Mouse (Mus musculus) skeletal muscle tissue, postnatal 0 days (tissue): Measurements from ENCODE around the gene Lgmn. TPM values are rescaled to one million over a fixed set of nuclear protein-coding genes. Genes with fewer than 3 reads are reported as not detected.

Source experiments
- polyA plus RNA-seq: library from polyadenylated mRNA; unstranded; fragments of >200 nt; fragmentation: Nextera tagmentation; extraction: Ambion mirVana; gene quantifications from 2 replicates; pipeline ENCODE4 v1.2.1, GENCODE M21; 2015

The Lgmn gene
- 135 and 171 TPM in 2 replicates for polyA plus RNA-seq

GRCm38 (mm10) chr12:102439632-102440023, at the start of gene Lgmn:
Lgmn (minus strand) TSS chr12:102439813.

GRCm38 (mm10) chr12:102468894-102469764, 29.5 kb upstream of the Lgmn start, which contains the start of gene Golga5:
Golga5 (plus strand) TSS chr12:102469135.

Other genes starting within 250 kb of the Lgmn start
- gene Rin3, start 156.8 kb downstream of the Lgmn start, polyA plus RNA-seq = 7.3 and 8.9 TPM in 2 replicates
- 24.0 and 25.2 TPM in 2 replicates for gene Golga5, start 29.3 kb upstream of the Lgmn start, polyA plus RNA-seq
- gene Chga, start 115.2 kb upstream of the Lgmn start, polyA plus RNA-seq = 0.10 and 0.55 TPM in 2 replicates